Mouse (Mus musculus) cerebellum, adult 11-12 months (tissue): ENCODE measurements at regions not wholly inside any gene's neighbourhood (a gene's known extent, or its start where the extent isn't known, plus 50 kb on each side); places are given as distances from the start of the nearest gene placed in this dataset.
A peak's percentile ranks its signal among the peaks of the same experiment; 100 is the strongest.

Experiments used
- DNase-seq: peaks from one replicate; pipeline ENCODE4 v3.0.0; 2022

DNA sequence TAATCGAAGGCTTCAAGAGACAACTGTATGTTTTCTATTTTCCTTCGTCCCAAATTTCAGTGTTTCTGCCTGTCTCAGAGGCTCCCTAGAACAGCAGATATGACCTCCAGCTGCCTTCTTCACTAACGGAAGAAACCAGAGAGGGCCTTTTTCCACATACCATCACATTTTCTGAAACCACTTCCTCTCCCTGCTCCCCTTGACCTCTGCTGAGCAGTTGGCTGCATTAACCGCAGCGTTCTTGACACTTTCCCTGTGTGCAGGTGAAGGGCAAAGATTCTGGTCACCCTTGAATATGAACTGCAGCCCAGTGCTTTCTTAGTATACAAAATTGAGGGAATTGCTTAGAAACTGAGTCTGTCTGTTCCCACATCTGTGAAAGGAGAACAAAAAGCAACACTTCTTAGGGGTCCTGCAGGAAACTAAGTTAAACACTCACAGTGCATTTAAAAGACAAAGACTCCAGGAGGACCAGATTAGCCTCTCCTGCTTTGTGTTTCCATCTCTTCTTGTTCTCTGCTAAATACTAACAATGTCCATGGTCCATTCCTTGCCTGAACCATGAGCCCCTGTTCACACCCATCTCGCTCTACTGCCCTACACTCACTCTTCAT is 98.4 kb downstream of the Akap11 start:
- no peak for DNase-seq

DNA sequence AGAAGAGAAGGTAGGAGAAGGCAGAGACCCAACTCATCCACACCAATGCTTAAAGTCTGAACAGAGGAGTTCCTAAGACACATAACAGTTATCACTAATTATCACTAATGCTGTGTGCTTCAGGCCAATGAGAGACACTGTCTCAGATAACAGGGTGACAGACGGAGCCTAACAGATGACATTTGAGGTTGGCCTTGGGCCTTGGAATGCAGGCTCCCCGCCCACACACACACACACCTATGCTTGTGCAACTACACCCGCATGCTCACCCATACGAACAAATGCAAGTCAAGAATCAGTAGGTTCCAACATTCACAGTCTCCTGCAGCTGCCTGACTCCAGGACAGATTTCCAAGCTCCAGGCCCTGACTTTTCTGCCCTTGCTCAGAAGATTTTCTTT is 100.0 kb downstream of the Akap11 start:
- DNase-seq, result peak; percentile 32

DNA sequence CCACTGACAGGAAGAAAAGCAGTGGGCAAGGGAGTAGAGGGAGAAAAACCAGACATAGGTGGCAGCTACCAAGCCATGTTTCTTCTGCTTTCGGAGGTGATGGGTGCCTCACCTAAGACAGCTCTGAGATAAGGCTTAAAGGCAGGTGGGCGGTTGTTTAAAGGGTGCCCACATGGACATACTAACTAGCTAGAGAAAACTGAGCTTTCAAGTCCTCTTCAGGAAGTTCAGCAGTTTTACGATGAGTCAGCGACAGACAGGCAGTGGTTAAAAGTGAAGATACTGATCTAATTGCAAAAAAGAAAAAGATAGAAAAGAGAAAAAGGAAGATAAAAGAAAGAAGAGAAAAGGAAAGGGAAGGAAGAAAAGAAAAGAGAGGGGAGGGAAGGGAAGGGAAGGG is 100.6 kb downstream of the Akap11 start:
- no peak for DNase-seq

- no peak for DNase-seq
Measured at GRCm38 (mm10) chr14:78435561-78435960, 101.0 kb downstream of the Akap11 start.

DNA sequence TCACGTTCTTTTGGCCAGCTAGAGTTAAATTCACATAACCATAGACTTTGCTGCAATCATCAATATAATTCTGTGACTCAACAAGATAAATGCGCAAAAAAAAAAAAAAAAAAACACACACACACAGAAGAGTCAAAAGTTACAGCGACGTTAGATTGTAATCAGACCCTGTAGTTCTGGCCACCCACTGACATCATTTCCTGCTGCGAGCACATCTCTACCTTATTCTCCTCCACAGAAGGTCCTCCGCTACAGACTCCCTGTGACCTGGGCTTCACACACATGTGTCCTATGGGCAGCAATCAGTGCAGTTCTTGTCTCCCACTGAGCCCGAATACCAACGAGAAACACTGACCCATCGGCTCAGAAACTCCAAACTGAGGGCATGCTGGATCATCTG is 101.9 kb downstream of the Akap11 start:
- DNase-seq, result no peak

DNA sequence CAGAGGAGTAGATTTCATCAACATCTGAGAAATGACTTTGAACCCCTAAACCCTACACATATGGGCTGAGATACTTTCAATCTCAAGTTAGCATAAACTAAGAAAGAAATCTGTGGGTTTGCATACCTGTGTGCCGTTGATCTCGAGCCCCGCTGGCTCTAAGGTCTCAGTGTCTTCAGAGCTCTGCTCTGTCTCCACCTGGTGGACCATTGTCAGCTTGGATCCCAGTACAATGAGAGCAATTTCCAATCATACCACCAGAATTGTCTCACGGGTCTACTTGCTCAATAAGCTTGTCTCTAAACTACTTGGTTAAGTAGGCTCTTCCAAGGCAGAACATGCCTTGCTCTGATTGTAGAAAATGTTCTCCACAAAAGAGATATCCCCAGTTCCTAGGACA is 102.5 kb downstream of the Akap11 start:
- no peak for DNase-seq

- DNase-seq, result no peak
Measured at GRCm38 (mm10) chr14:78432471-78432870, 104.1 kb downstream of the Akap11 start.

DNA sequence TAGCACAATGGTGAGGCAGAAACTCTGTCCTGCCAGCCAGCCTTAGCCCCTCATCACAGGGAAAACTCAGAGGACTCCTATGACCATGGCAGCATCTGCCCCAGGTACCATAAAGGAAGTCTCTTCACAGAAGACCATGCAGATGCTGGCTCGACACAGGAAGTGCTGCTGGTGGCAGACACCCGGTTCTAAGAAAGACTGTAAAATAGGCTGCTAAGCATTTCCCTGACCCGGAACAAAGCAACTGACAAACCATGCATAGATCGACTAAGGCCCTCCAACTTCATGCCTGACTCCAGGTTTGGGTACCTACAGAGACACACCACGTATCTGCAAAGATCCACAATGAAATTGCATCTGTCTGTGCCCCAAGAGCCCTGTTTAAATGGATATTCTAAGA is 104.7 kb downstream of the Akap11 start:
- no peak for DNase-seq

GRCm38 (mm10) chr14:78431406-78431805 is 105.2 kb downstream of the Akap11 start:
- no peak for DNase-seq

- no peak for DNase-seq
Measured at GRCm38 (mm10) chr14:78428233-78429019, 108.2 kb downstream of the Akap11 start.

- no peak for DNase-seq
Measured at GRCm38 (mm10) chr14:78427062-78427461, 109.5 kb downstream of the Akap11 start.

DNA sequence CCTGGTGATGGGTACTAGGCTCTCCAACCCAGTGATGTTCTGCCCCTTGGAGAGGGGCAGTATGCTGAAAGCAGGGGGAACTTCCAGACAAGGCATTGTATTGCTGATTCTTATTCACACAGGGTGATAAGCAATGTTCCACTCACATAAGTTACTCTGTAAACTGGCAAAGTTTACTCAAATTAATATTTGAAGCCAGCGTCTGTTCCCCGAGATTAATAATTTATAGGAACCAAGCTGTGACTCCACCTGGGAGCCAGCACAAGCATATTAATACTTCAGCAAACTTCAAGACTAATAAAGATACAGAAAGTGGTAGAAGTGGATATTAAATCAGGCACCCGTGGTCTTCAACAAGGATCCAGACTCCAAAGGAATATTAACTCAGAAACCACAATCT is 114.0 kb downstream of the Akap11 start:
- DNase-seq, result no peak

DNA sequence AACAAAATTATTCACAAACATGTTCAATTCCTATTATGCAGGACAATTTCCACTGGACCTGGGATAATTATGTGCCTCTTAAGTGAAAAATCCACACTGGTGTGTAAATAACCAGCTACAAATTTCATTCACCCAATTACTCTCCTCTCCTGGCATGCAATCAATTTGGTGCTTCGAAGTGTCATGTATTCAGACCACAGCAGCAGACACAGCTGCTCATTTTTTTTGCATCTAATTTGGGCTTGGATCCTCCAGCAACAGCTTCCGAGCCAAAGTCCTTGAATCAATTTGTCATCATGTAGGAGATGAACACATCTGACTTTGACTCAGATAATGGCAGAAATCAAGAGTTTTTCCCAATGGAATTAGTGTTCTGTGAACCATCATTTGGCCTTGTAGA is 113.1 kb upstream of the Tnfsf11 start:
- no peak for DNase-seq

DNA sequence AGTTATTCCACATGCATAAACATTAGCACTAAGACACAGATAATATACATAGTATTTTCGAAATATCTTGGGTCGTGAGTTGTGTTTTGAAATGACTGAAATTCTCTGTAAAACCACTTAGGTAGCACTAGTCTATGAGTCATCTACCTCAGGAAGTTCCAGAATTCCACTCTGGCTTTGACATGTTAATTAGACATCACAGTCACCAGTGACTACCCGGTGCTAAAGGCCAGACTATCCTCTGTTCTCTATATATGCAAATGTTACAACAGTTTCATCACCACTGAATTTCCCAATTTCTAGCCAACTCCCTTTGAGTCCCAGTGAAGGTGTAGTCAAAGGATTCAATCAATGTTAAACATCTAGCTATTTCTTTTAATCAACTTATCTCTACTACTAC is 112.3 kb upstream of the Tnfsf11 start:
- no peak for DNase-seq

GRCm38 (mm10) chr14:78405568-78405967 is 97.7 kb upstream of the Tnfsf11 start:
- no peak for DNase-seq

GRCm38 (mm10) chr14:78397914-78398313 is 90.1 kb upstream of the Tnfsf11 start:
- DNase-seq, result no peak

- no peak for DNase-seq
Measured at GRCm38 (mm10) chr14:78395631-78396030, 87.8 kb upstream of the Tnfsf11 start.

DNA sequence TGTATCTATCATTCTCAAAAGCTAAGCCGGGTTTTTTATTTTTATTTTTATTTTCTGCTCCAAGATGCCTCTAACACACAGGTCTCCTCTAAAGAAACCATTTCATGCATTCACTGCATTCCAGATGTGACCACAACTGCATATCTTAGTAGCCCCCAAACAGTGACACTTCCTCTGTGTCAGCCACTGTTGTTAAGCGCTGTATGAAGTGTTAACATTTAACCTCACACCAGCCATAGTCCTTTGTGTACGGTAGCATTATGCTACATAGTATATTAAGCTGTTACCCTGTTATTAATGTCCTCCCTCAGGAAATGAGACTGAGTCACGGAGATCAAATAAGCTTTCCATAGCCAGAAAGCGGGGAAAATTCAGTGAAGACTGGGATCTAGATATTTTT is 79.2 kb upstream of the Tnfsf11 start:
- DNase-seq, result no peak

- no peak for DNase-seq
Measured at GRCm38 (mm10) chr14:78384370-78384769, 76.5 kb upstream of the Tnfsf11 start.

DNA sequence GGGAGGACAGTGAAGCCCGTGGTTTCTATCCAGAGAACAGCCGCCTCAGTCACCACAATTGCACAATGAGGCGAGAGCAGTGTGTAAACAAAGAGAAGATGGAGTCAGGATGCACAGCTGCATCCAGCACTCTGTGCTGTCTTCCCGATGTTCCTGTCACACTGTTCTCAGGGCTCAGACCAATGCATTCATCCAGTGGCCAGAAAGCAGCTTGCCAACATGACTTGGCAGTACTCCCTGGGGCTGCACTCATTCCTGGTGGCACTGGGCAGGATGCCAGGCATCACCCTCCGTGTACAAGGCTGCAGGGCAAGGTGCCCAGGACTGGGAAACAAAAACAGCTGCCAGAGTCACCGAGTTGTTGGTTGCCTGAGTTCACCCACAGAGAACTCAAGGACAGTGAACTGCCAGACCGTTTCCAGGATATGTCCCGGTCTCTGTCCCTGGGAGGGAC is 75.4 kb upstream of the Tnfsf11 start:
- peak; percentile 76 for DNase-seq

DNA sequence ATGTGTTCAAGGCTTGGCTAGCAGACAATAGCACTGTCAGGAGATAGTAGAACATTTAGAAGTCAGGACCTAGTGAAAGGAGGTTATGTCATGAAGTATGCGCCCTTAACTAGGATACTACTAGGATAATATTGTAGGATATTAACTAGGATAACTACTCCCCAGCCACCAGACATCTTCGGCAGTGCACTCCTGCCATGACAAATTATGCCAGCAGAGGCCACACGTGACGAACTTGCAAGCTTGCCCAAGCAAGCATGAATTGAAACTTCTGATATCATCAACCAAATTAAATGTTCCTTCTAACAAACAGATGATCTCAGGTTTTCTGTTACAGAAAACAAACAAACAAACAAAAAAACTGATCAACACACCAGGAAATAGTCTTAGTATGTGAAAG is 72.2 kb upstream of the Tnfsf11 start:
- no peak for DNase-seq

- no peak for DNase-seq
Measured at GRCm38 (mm10) chr14:78376591-78376990, 68.7 kb upstream of the Tnfsf11 start.

GRCm38 (mm10) chr14:78375746-78376495 is 68.1 kb upstream of the Tnfsf11 start:
- DNase-seq, result no peak

DNA sequence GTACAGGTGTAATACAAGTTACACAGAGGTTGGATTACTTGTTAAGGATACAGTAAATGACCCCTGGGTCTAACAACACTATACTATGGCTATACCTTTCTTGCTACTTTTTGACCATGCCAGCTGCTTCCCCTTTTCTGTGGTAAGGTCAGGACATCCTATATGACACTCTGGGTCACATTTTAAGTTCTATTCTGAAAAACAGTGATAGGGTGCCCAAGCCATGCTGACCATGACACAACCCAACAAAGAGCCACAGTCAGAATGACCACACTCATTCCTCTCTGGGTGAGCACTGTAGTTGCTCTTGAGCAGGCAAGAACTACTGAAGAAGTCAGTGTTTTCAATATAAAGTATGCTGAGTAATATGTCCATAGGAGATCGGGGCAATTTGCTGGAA is 64.3 kb upstream of the Tnfsf11 start:
- DNase-seq, result no peak
